Mouse (Mus musculus) thymus, adult 2 months (tissue): Measurements from ENCODE around the gene Allc. TPM values are rescaled to one million over a fixed set of nuclear protein-coding genes. Genes with fewer than 3 reads are reported as not detected.

ENCODE experiments used
- DNase-seq: peaks from one replicate; pipeline ENCODE4 v3.0.0; 2021
- H3K27ac ChIP-seq: fragments of 200-500 bp; 2 replicates; pipeline ENCODE4 v1.5.1; 2012; ENCODE audit warnings: low read length, control low read depth; ENCODE audit not compliant: control insufficient read depth, insufficient read depth
- H3K27me3 ChIP-seq: fragments of 200-500 bp; 2 replicates; pipeline ENCODE4 v1.6.1; 2012; ENCODE audit warnings: mild to moderate bottlenecking, low read length, moderate library complexity, mixed read lengths; ENCODE audit not compliant: control insufficient read depth, insufficient read depth
- H3K36me3 ChIP-seq: fragments of 200-500 bp; 2 replicates; pipeline ENCODE4 v1.6.1; 2012; ENCODE audit warnings: mild to moderate bottlenecking, low read length, moderate library complexity; ENCODE audit not compliant: control insufficient read depth, insufficient read depth
- H3K4me1 ChIP-seq: fragments of 200-500 bp; replicated peaks from 2 replicates; pipeline ENCODE4 v1.6.1; 2012; ENCODE audit warnings: low read length; ENCODE audit not compliant: control insufficient read depth, insufficient read depth
- H3K4me3 ChIP-seq: fragments of 200-500 bp; 2 replicates; pipeline ENCODE4 v1.5.1; 2012; ENCODE audit warnings: mild to moderate bottlenecking, low read length, control low read depth, moderate library complexity; ENCODE audit not compliant: control insufficient read depth, insufficient read depth
- CTCF ChIP-seq: fragments of 200-500 bp; IDR thresholded peaks from 2 replicates; pipeline ENCODE4 v1.5.1; 2012; ENCODE audit warnings: mild to moderate bottlenecking, control low read depth, low read length, moderate library complexity, borderline replicate concordance; ENCODE audit not compliant: control insufficient read depth, poor library complexity, insufficient read depth; ENCODE audit errors: extremely low read depth
- POLR2A ChIP-seq: fragments of 200-500 bp; IDR thresholded peaks from 2 replicates; pipeline ENCODE4 v1.6.1; 2012; ENCODE audit warnings: mild to moderate bottlenecking, low read length, control low read depth, moderate library complexity; ENCODE audit not compliant: control insufficient read depth, poor library complexity, insufficient read depth; ENCODE audit errors: extremely low read depth
- WGBS: fragments of 180-500 bp; shearing (Covaris S2); methylation state at CpG from one replicate; pipeline ENCODE4 v1.1.7; 2018; 5-methylcytosine and 5-hydroxymethylcytosine counted together
- polyA plus RNA-seq: library from polyadenylated mRNA; depleted of rRNA; stranded (reverse); fragments of >200 nt; gene quantifications from 2 replicates; pipeline ENCODE4 v1.2.3, GENCODE M21; 2012

Allc gene
- polyA plus RNA-seq, 1 experiment, result 0.09 TPM

DNA sequence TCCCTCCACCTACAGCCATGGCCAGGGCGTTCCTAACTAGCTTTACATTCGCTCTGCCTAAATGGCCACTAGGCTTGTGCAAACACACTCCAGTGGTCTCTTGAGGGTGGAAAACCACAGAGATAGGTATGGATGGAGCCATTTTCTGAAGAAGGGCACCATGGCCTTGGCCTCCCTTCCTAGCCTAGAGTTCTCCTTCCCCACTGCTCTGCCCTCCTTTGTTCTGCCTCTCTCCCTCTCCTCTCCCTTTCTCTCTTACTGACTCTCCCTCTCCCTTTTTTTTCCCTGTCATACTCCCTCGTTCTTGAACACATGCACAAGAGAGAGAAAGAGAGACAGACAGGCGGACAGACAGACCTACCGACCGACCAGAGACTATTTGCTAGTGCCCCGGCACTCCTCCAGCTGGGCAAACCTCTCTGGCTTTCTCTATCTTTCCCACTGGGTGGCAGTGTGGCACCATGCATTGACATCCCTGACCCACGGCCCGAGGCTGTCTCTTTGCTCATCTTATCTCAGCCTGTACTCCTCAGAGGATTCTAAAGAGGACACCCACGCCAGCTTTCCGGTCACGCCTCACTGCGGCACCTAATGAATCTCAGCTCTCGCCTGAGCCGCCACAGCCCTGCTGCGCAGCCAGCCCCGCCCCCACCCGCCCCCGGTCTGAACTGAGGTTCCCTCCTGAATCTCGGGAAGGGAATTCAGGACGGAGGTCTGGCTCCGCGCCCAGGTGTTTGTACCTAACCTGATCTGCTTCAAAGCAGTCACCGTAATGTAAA, 7.0 kb upstream of the Allc start:
- Histone ChIP-seq H3K27ac (no peak overlapping the region), H3K4me3 (no peak overlapping the region), H3K4me1 (no peaks in the 10 kb centered on the region), H3K36me3 (no peaks in the 10 kb centered on the region), H3K27me3 (no peaks in the 10 kb centered on the region)
- 12% methylated on average over 24 of the region's 24 CpGs for WGBS
- TF ChIP-seq POLR2A (no peak), CTCF (peak; percentile 73; the same call in 1 of the 2 replicates)
- DNase-seq, result peak; percentile 67

DNA sequence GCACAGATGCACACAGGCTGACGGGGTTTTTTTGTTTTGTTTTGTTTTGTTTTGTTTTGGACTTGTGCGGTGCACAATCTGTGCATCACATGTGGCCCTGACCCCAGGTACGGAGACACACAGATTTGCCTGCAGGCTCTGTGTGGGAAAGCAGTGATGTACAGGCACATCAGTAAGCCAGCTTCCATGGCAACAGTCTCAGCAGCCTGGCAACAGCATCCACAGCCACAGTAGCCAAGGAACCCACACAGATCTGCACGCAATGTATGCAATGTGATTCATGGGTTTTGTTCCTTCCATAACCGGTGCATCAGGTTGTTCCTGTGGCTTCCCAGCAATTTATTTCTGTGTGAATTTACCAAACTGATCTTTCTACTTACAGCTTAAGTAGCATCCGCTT, 5.6 kb upstream of the Allc start:
- H3K36me3 ChIP-seq, result no peaks in the 10 kb centered on the region
- no peak overlapping the region for H3K4me3 ChIP-seq
- no peaks in the 10 kb centered on the region for H3K27me3 ChIP-seq
- WGBS, result 89% methylated on average over 6 of the region's 6 CpGs
- H3K4me1 ChIP-seq, result no peaks in the 10 kb centered on the region
- no peak for TF ChIP-seq CTCF
- TF ChIP-seq POLR2A, result no peak
- H3K27ac ChIP-seq, result no peak overlapping the region
- no peak for DNase-seq

DNA sequence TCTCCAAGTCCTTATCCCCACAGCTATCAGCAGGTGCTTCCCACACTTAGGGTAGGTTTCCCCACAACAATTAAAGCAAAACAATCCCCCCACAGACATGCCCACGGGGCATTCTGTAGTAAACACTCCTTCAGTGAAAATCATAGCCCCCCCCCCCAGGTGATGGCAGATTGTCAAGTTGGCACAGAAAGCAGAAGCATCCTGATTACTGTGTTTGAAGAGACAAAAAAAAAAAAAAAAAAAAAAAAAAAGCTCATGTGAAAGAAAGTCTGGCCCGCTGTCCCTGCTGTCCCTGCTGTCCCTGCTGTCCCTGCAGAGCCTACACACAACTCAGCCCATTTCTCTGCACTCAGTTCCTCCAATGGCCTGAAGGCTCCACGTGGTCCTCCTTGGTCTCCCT, 1.7 kb upstream of the Allc start:
- no peaks in the 10 kb centered on the region for H3K27me3 ChIP-seq
- H3K4me1 ChIP-seq, result no peaks in the 10 kb centered on the region
- DNase-seq, result no peak
- H3K27ac ChIP-seq, result no peak overlapping the region
- H3K4me3 ChIP-seq, result no peak overlapping the region
- WGBS, result 50% methylated on average over 3 of the region's 3 CpGs
- H3K36me3 ChIP-seq, result no peaks in the 10 kb centered on the region
- no peak for TF ChIP-seq CTCF
- no peak for TF ChIP-seq POLR2A

DNA sequence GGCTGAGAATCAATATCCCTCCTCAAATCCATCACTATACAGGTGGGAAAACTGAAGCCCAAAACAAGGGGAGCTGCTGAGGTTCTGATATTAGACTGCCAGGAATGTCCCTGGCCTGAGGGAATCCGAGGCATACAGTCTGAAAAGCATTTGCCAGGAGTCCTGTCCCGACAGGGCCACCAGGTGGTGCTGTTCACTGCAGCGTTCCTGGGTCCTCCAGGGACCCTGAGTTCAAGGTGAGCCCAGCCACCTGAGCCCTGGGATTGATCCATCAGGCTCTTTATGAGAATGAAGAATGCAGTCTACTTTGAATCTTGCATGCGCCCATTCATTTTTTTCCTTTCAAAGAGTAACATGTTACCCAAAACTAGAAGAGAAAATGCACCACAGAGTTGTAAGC, 3.2 kb downstream of the Allc start:
- Histone ChIP-seq H3K4me3 (no peak overlapping the region), H3K4me1 (no peaks in the 10 kb centered on the region), H3K27ac (no peak overlapping the region), H3K36me3 (no peaks in the 10 kb centered on the region), H3K27me3 (no peaks in the 10 kb centered on the region)
- peak; percentile 25 for DNase-seq
- no peak for TF ChIP-seq POLR2A
- peak; percentile 34; the same call in 1 of the 2 replicates for TF ChIP-seq CTCF
- 42% methylated on average over 4 of the region's 4 CpGs for WGBS

DNA sequence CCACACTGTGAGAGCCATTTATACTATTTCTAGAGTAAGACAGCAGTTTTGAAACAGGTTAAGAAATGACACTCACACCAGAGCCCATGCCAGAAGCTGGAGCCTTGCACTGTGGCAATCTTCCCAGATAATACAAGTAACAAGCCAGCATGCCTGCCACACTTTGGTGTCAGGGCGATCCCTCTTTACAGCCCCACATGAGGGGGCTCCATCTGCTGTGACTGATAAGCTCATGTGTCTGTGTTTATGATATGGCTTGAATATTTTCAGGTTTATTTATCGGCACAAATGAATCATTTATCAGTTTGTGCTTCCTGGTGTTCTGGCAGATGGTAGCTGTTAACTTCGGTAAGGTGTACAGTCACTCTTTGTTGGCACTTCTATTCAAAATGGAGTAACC, 4.2 kb downstream of the Allc start:
- no peak for DNase-seq
- 97% methylated on average over 3 of the region's 3 CpGs for WGBS
- H3K27ac ChIP-seq, result no peak overlapping the region

DNA sequence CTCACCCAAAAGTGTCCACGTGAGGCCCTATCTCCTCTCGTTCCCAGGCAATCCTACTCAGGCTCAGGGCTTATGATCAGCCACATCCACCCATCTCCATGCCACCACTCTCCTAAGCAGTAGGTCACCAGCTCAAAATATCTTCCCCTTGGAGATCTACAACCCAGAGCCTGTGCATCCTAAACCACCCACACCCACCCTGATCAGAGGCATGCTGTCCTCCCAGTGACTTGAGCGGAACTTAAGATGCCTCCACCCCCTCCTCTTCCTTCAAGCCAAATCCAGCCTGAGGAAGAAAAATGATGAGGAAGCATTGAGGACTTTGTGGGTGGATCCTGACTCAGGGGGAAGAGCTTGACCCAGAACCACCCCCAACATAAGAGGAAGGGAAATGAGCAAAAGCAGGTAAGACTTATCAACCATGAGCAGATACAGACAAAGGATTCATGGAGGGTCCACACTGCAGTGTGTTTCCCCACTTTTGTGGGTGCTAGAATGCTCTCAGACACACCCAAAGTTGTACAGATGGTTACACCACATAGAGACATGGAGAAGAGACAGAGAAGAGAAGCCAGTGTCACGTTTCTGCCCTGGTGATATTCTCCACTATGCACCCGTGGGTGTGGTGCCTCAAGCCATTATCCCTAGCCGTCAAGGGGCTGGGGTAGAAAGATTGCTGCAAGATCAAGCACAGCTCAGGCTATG, 6.8 kb downstream of the Allc start:
- no peak for DNase-seq
- WGBS, result 74% methylated on average over 6 of the region's 6 CpGs

More for the DNA sequence above, 4.2 kb downstream of the Allc start:
- H3K27me3 ChIP-seq, result no peaks in the 10 kb centered on the region
- no peaks in the 10 kb centered on the region for H3K4me1 ChIP-seq
- TF ChIP-seq POLR2A (no peak), CTCF (no peak)
- H3K4me3 ChIP-seq, result no peak overlapping the region
- H3K36me3 ChIP-seq, result no peaks in the 10 kb centered on the region

DNA sequence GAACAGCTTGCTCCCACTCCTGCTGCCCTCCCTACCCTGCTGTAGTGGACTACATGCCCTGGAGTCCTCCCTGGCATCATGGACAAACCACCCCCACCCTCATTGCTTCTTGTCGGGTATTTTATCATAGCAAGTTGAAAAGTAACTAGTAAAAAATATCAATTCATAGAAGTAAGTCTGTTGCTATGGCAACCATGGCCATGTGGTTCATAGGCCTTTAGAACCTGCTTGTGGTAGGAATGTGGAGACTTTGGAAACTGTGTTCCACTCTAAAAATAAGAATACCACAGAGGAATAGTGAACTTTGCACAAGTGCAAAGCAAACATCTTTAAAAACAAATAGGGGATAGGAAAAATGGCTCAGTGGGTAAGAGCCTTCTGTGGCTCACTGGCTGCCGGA, 10.1 kb downstream of the Allc start:
- WGBS, result 94% methylated on average over 2 of the region's 2 CpGs
- Histone ChIP-seq H3K4me1 (no peaks in the 10 kb centered on the region), H3K27me3 (no peaks in the 10 kb centered on the region), H3K36me3 (no peaks in the 10 kb centered on the region), H3K4me3 (no peak overlapping the region), H3K27ac (no peak overlapping the region)
- no peak for TF ChIP-seq POLR2A
- no peak for TF ChIP-seq CTCF
- no peak for DNase-seq

More for the DNA sequence above, 6.8 kb downstream of the Allc start:
- Histone ChIP-seq H3K27ac (no peak overlapping the region), H3K4me3 (no peak overlapping the region), H3K27me3 (no peaks in the 10 kb centered on the region), H3K4me1 (no peaks in the 10 kb centered on the region), H3K36me3 (no peaks in the 10 kb centered on the region)
- no peak for TF ChIP-seq CTCF
- no peak for TF ChIP-seq POLR2A
